Mouse (Mus musculus): ENCODE results near the gene Gm8265. TPM values are rescaled to one million over a fixed set of nuclear protein-coding genes. Genes with fewer than 3 reads are reported as not detected.
"Not testable (repeated sequence)": the region's sequence is repeated elsewhere in the genome, so short reads cannot be mapped to it uniquely, and the experiment has no call there.

The Gm8265 gene
- not detected in 2 replicates for polyA plus RNA-seq (2015; fragmentation: Nextera tagmentation; extraction: Ambion mirVana)

- not testable (repeated sequence) for H3K9me3 ChIP-seq (replicated peaks); H3K27me3 ChIP-seq; H3K27ac ChIP-seq; DNase-seq; H3K9ac ChIP-seq; H3K4me1 ChIP-seq (replicated peaks); H3K4me3 ChIP-seq (replicated peaks); ATAC-seq (ENCODE audit: low read depth); H3K4me2 ChIP-seq; H3K36me3 ChIP-seq
- no CpG with 5 or more reads among the region's 1 CpGs for WGBS (ENCODE audit: insufficient replicate concordance)
Observed at GRCm38 (mm10) chr14:5632928-5633327, at the start of gene Gm8265. TSS of gene Gm8265 (minus strand) at chr14:5633028.

Other genes with a start within 250 kb of the Gm8265 start
- gene Gm3500, start 244.0 kb downstream of the Gm8265 start, polyA plus RNA-seq (2015; fragmentation: Nextera tagmentation; extraction: Ambion mirVana) = not detected in 2 replicates
- gene Gm3194, start 177.6 kb downstream of the Gm8265 start, polyA plus RNA-seq (2015; fragmentation: Nextera tagmentation; extraction: Ambion mirVana) = not detected in 2 replicates
- gene Gm8246, start 155.2 kb downstream of the Gm8265 start, polyA plus RNA-seq (2015; fragmentation: Nextera tagmentation; extraction: Ambion mirVana) = not detected in 2 replicates
- not detected in 2 replicates for gene Gm3187, start 148.8 kb downstream of the Gm8265 start, polyA plus RNA-seq (2015; fragmentation: Nextera tagmentation; extraction: Ambion mirVana)
- gene Gm3488, start 131.4 kb downstream of the Gm8265 start, polyA plus RNA-seq (2015; fragmentation: Nextera tagmentation; extraction: Ambion mirVana) = 0.06 TPM in 1 of 2 replicates, not detected in the other
- gene Gm3532, start 94.5 kb downstream of the Gm8265 start, polyA plus RNA-seq (2015; fragmentation: Nextera tagmentation; extraction: Ambion mirVana) = not detected in 2 replicates
- gene Gm9603, start 54.4 kb upstream of the Gm8265 start, polyA plus RNA-seq (2015; fragmentation: Nextera tagmentation; extraction: Ambion mirVana) = not detected in 2 replicates
- gene Gm3373, start 108.5 kb upstream of the Gm8265 start, polyA plus RNA-seq (2015; fragmentation: Nextera tagmentation; extraction: Ambion mirVana) = not detected in 2 replicates
- not detected in 2 replicates for gene Gm3383, start 175.0 kb upstream of the Gm8265 start, polyA plus RNA-seq (2015; fragmentation: Nextera tagmentation; extraction: Ambion mirVana)
- gene Gm3424, start 197.3 kb upstream of the Gm8265 start, polyA plus RNA-seq (2015; fragmentation: Nextera tagmentation; extraction: Ambion mirVana) = not detected in 2 replicates
- gene Gm8237, start 247.4 kb upstream of the Gm8265 start, polyA plus RNA-seq (2015; fragmentation: Nextera tagmentation; extraction: Ambion mirVana) = not detected in 2 replicates